Mouse (Mus musculus): ENCODE results near the gene Galnt6.
A peak's percentile ranks its signal among the peaks of the same experiment; 100 is the strongest.

The Galnt6 gene

GRCm38 (mm10) chr15:100720066-100720465 is 9.1 kb downstream of the Galnt6 start:
- DNase-seq (ENCODE audit: low spot score in 2 of 2): no peak

- peak in 1 of 2 experiments; percentile 48 for DNase-seq (ENCODE audit: low spot score in 2 of 2)
These were observed 10.0 kb downstream of the Galnt6 start for GRCm38 (mm10) chr15:100719217-100719616.

DNA sequence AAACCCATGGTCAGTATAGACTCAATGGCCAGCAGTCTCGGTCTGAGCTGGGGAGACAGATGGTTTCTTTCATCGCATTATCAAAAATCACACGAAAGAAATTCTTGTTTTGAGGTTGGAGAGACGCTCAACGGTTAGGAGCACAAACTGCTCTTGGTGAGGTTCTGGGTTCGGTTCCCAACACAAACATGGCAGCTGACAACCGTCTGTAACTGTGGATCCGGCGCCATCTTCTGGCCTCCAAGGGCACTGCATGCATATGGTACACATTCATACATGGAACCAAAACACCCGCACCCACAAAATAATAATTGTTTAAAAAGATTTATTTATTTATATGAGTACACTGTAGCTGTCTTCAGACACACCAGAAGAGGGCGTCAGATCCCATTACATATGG is 10.6 kb downstream of the Galnt6 start:
- DNase-seq (ENCODE audit: low spot score in 2 of 2): no peak

DNA sequence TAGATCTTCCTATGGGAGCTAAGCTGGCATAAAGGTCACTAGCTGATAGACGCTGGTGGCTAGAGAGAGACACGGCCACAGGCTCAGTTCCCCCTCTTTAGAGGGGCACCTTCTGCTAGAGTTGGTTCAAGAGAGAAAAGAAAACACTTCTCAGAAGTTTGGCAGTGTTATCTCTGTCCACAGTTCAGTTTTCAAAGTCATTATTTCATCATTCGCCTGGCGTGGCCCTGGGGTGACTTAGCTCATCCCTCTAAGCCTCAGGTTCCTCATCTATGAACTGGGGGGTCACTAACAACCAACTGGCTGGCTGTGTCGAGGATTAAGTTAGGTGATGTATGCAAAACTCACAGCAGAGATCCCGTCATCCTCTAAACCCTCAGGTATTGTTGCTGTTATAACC is 11.2 kb downstream of the Galnt6 start:
- no peak for DNase-seq (ENCODE audit: low spot score in 2 of 2)

DNA sequence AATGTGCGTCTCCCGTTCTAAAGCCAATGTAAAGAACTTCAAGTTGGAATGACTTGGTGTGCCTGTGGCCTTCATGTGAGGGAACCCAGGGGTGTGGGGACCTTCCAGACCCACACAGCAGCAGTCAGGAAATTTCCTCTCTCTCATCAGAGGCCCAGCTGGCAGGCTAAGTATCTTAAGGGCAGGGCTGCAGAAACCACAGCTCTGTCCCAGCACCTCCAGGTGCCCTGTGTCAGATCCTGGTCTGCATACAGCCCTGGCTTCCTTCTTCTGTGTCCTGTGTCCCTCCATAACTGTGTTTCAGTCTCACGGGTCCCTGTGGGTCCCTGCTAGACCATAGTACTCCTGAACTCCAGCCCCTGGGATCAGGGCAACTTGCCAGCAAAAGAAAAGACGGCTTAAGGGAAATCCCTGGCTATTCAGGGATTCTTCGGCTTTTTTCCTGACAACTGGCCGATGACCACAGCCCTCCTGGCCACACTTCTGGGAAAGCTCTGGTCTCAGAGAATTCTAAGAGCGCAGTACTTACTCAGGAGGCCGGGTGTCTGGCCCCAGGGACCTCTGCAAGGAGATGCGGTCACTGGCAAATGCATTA is 13.7 kb downstream of the Galnt6 start:
- no peak for DNase-seq (ENCODE audit: low spot score in 2 of 2)

GRCm38 (mm10) chr15:100714470-100714869 is 14.7 kb downstream of the Galnt6 start:
- no peak for DNase-seq (ENCODE audit: low spot score in 2 of 2)

DNA sequence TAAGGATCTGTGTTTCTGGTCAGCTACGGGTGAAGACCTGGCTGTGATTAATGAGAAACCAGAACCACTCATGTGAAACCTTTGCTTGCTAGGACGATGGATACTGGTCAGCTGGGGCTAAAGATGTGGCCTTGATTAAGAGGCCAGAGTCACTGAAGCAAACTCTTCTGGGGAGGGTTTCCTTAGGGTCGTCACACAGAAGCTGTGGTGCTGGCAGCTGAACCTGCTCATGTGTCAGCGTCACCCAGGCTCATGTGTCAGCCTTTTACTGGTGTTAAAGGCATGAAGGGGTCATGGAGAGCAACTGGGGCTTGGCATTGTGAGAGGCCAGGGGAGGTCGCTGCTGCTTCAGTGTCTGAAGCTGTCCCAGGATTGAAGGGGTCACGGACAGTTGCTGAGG is 18.3 kb downstream of the Galnt6 start:
- DNase-seq (ENCODE audit: low spot score in 2 of 2): no peak

GRCm38 (mm10) chr15:100708433-100709078 is 20.6 kb downstream of the Galnt6 start:
- no peak for DNase-seq (ENCODE audit: low spot score in 2 of 2)

DNA sequence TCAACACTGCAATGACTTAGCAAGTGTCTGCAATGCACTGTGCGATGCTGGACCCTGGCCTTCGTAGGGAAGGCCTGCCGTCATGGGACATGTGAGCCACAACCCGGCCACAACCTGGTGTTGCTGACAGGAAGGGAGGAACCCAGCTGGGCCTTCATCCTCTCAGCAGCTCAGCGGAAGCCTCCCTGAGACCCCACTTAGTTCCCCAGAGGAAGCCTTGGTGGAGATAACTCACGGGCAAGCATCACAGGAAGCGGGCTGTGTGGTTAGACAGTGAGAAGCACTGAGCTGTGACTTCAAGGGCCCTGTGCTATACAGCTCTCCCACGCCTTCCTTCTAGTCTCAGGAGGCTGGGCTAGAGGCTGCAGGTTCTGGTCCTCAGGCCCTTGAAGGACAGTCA is 22.9 kb downstream of the Galnt6 start:
- DNase-seq (ENCODE audit: low spot score in 2 of 2): no peak

GRCm38 (mm10) chr15:100705376-100705775 is 23.8 kb downstream of the Galnt6 start:
- no peak for DNase-seq (ENCODE audit: low spot score in 2 of 2)

DNA sequence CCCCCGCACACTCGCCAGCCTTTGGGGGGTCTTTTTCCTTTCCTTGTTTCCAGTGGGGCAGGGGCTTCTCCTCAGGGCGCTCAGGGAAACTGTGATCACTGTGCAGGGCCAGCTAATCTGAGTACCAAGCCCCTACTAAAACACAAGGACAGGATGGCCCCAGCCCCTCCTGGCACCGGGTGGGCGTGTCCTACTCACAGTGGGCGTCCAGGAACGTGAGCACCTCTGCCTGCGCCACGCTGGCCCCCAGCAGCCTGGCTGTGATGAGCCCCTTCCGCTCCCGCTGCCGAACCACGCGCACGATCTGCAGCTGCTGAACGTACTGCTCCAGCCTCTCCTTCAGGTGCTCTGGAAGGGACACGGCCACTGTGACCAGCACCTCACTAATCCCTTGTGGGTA is 25.3 kb downstream of the Galnt6 start:
- no peak for DNase-seq (ENCODE audit: low spot score in 2 of 2)

DNA sequence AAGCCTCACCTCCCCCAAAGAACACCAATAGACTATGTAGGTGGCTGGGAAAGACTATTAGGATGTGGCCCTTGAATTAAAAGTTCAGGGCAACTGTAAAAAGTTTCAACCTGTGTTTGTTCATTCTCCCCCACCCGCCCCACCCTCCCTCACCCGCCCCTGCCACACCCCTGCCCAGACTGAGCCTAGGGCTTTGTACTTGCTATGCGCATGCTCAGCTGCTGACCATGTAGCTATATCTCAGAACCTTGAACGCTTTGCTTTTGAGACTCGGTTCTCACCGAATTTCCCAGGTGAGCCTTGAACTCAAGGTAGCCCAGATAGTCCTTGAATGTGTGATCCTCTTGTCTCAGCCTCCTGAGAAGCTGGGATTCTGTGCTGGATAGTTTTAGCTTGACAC is 27.3 kb downstream of the Galnt6 start:
- DNase-seq (ENCODE audit: low spot score in 2 of 2): no peak

DNA sequence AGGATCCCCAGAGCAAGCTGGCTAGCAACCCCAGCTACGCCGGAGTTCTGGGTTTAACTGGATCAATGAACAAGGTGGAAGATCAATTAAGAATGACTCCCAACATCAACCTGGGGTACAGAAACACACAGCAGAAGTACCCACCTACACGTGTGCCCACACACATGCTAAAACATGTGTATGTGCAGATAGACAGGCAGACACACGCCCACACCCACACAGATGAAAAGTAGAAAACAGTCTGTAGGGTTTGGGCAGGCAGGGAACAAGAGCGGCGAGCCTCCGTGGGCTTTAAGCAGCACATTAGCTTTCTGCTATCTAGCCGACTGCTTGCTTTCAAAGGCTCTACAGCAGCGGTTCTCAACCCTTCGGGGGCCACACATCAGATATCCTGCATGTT is 28.1 kb downstream of the Galnt6 start:
- DNase-seq (ENCODE audit: low spot score in 2 of 2): no peak

GRCm38 (mm10) chr15:100700424-100700823 is 28.8 kb downstream of the Galnt6 start:
- no peak for DNase-seq (ENCODE audit: low spot score in 2 of 2)

DNA sequence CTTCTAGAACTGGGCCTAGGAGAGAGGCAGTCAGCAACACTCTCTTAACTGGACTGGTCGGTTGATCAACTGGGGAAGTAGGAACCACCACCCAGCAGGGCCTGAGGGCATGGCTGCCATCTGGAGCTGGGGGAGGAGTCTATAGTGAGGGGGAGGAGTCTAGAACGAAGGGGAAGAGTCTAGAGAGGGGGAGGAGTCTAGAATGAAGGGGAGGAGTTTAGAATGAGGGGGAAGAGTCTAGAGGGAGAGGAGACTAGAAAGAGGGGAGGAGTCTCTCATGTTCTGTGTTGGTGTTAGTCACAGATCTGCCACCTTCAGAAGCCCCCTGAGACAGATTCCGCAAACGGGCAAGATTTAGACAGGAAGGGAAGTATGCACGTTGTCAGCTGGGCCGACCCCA is 29.8 kb downstream of the Galnt6 start:
- DNase-seq (ENCODE audit: low spot score in 2 of 2): no peak

- no peak for DNase-seq (ENCODE audit: low spot score in 2 of 2)
These were observed 31.1 kb downstream of the Galnt6 start for GRCm38 (mm10) chr15:100698078-100698477.

DNA sequence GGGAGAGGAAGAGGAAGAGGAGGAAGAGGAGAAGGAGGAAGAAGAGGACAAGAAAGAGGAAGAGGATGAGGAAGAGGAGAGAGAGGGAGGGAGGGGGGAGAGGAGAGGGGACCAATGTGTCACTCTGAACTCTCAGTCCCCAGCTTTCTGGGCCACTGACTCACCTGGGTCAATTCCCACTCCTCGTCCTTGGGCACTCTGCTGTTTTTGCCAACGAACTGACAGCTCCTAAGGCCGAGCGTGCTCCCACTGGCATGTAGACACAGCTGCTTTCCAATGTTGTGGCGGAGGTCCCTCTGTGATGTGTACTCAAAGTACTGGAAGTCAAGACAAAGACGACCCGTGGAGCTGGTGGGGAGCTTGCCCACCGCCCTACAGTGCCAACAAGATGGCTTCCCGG is 34.8 kb downstream of the Galnt6 start:
- DNase-seq (ENCODE audit: low spot score in 2 of 2): no peak

DNA sequence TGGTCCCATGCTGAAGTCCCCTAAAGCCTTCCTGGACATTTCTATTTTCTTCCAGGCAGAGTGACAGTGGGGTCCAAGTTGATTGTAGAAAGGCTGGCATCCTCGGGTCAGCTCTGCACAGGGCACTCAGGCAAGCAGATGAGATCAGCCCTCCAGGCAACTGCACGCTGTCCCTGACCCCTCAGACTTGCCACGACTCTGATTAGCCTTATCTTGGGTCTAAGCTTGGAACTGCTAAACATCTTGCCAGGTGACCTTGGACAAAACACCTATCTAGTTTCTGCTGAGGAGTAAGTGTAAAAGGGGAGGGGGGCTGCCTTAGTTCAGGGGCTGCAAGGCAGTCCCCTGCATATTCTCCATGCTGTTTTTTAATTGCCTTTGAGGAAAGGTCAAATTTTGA is 37.2 kb downstream of the Galnt6 start:
- no peak for DNase-seq (ENCODE audit: low spot score in 2 of 2)

- no peak for DNase-seq (ENCODE audit: low spot score in 2 of 2)
These were observed 41.7 kb downstream of the Galnt6 start, which contains the start of gene Cela1 for GRCm38 (mm10) chr15:100687430-100687971. TSS of gene Cela1 (minus strand) at chr15:100687921.

DNA sequence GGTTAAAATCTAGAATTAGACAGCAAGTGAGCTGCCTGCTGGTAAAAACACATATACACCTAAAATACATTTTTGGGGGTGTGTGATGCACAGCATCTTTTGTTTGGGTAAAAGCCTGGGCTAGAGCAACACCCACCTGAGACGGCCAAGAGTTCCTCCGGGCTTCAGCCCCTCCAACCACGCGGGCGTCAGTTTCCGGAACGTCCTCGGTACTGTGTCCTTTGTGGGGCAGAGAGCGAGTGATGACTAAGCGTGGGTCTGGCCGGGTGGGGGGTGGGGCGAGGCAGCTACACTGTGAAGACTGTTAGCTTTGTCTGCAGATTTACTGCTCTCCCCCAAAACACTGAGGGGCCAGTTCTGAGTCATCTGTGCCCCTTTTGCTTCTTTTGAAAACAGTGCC is 42.2 kb downstream of the Galnt6 start:
- DNase-seq (ENCODE audit: low spot score in 2 of 2): peak; percentile 37 to 50

DNA sequence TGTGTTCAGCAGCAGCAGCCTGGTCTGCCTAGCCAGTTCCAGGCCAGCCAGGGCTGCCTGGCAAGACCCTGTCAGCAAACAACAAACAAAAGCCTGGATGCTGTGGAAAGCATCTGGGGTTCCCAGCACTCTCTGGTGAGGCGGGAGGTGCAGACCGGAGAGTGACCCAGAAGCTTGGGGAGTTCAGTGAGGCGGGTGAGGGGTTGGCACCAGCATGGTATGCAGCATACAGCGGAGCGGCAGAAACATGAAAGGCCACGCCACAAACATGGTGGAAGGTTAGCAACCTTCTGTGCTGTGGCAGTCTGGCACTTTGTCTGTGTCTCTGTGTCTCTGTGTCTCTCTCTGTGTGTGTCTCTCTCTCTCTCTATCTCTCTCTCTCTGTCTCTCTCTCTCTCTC is 42.7 kb downstream of the Galnt6 start:
- no peak for DNase-seq (ENCODE audit: low spot score in 2 of 2)

DNA sequence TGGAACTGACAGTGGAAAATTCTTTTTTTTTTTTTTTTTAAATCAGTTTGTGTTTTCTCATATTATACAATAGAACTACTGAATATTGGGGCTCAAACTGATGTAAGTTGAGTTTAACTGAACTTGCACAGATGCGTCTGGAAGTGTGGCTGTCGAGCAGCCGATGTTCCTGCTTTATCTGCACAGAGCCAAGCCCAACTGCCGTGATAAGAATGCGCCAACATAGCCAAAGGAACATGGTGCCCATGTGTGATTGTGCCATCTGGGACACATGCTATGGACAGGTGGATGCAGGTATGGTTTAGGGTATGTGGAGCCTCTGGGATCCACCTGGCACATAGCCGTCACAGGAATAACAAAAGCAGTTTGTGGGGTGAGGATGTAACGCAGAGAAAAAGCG is 43.3 kb downstream of the Galnt6 start:
- no peak for DNase-seq (ENCODE audit: low spot score in 2 of 2)

GRCm38 (mm10) chr15:100685255-100685654 is 43.9 kb downstream of the Galnt6 start:
- no peak for DNase-seq (ENCODE audit: low spot score in 2 of 2)

- no peak for DNase-seq (ENCODE audit: low spot score in 2 of 2)
These were observed 44.7 kb downstream of the Galnt6 start for GRCm38 (mm10) chr15:100684450-100684849.

All from urinary bladder, postnatal 36 days (tissue).